Mouse (Mus musculus) embryonic facial prominence, embryonic 15.5 days (tissue): Measurements from ENCODE around the gene Cyp2t4. TPM values are rescaled to one million over a fixed set of nuclear protein-coding genes. Genes with fewer than 3 reads are reported as not detected.

Experiments
- ATAC-seq: fragments of 200-750 bp; cut with Nextera tagmentation; 2 replicates; pipeline ENCODE4 v1.8.0; 2017; ENCODE audit warnings: low read depth, moderate TSS enrichment; ENCODE audit not compliant: insufficient number of reproducible peaks, low FRiP score, low TSS enrichment
- H3K27ac ChIP-seq: fragments of 300-500 bp; sonication (generic); replicated peaks from 2 replicates; pipeline ENCODE4 v1.5.1; 2015; ENCODE audit warnings: mild to moderate bottlenecking, inconsistent platforms
- H3K27me3 ChIP-seq: fragments of 300-500 bp; sonication (generic); 2 replicates; pipeline ENCODE4 v1.6.1; 2015; ENCODE audit warnings: inconsistent platforms
- H3K36me3 ChIP-seq: fragments of 300-500 bp; sonication (generic); 2 replicates; pipeline ENCODE4 v1.6.1; 2015; ENCODE audit warnings: mild to moderate bottlenecking, inconsistent platforms
- H3K4me1 ChIP-seq: fragments of 300-500 bp; sonication (generic); 2 replicates; pipeline ENCODE4 v1.6.1; 2015; ENCODE audit warnings: inconsistent platforms
- H3K4me2 ChIP-seq: fragments of 300-500 bp; sonication (generic); replicated peaks from 2 replicates; pipeline ENCODE4 v1.6.1; 2015; ENCODE audit warnings: mild to moderate bottlenecking, inconsistent platforms
- H3K4me3 ChIP-seq: fragments of 300-500 bp; sonication (generic); replicated peaks from 2 replicates; pipeline ENCODE4 v1.5.1; 2015; ENCODE audit warnings: mild to moderate bottlenecking, inconsistent platforms
- H3K9ac ChIP-seq: fragments of 300-500 bp; sonication (generic); 2 replicates; pipeline ENCODE4 v1.6.1; 2015; ENCODE audit warnings: inconsistent platforms
- H3K9me3 ChIP-seq: fragments of 300-500 bp; sonication (generic); replicated peaks from 2 replicates; pipeline ENCODE4 v1.6.1; 2016; ENCODE audit warnings: inconsistent platforms
- WGBS: fragments of 180-500 bp; shearing (Covaris S2); methylation state at CpG from one replicate; pipeline ENCODE4 v1.1.7; 2015; 5-methylcytosine and 5-hydroxymethylcytosine counted together
- polyA plus RNA-seq: library from polyadenylated mRNA; unstranded; fragments of >200 nt; fragmentation: Nextera tagmentation; extraction: Ambion mirVana; gene quantifications from 2 replicates; pipeline ENCODE4 v1.2.1, GENCODE M21; 2015

Gene Cyp2t4
- polyA plus RNA-seq, 1 experiment from 2014 or later, result 2.1 TPM

DNA sequence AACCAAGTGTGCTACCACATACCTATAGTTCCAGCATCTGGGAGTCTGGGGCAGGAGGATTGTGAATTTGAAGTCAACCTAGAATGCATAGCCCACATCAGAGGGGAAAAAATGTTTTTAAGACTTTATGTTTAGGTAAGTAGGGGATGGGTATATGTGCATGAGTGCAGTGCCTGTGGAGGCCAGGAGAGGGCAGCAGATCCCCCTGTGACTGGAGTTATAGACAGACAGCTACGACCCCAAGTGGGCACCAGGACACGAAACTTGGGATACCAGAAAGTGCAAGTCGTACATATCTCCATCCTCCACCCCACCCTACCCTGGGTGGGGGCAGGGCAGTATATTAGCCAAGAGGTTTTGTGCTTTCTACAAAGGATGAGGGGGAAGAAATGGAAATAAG, 31.4 kb downstream of the Cyp2t4 start:
- H3K27me3 ChIP-seq, result no peaks in the 10 kb centered on the region
- no peak overlapping the region for H3K4me3 ChIP-seq
- no peak for ATAC-seq
- H3K36me3 ChIP-seq, result peaks cover 65% of the 10 kb centered on the region
- no peak overlapping the region for H3K9ac ChIP-seq
- no peaks in the 10 kb centered on the region for H3K9me3 ChIP-seq
- 64% methylated on average over 3 of the region's 3 CpGs for WGBS
- no peak overlapping the region for H3K27ac ChIP-seq
- no peaks in the 10 kb centered on the region for H3K4me1 ChIP-seq
- H3K4me2 ChIP-seq, result no peak overlapping the region

DNA sequence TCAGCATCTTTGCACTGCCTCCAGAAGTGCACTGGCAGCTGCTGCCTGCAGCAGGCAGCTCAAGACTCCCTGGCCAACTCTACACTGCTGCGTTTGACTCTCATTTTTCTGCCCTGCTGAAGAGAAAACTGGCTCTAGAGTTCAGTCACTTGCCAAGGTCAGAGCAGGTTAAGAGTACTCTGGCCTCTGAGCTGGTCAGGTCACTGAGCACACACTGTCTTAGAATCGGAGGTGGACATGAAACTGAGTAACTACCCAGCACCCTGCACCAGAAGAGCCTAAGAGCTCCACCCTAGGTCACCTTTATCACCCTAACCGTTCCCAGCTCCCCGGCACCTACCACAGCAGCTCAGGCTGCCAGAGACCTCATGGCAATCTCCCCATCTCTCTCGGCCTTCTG, 32.5 kb downstream of the Cyp2t4 start:
- H3K27me3 ChIP-seq, result no peaks in the 10 kb centered on the region
- H3K4me1 ChIP-seq, result no peaks in the 10 kb centered on the region
- no peak overlapping the region for H3K9ac ChIP-seq
- no peak overlapping the region for H3K27ac ChIP-seq
- H3K36me3 ChIP-seq, result peaks cover 76% of the 10 kb centered on the region
- H3K4me2 ChIP-seq, result no peak overlapping the region
- H3K4me3 ChIP-seq, result no peak overlapping the region
- 90% methylated on average over 5 of the region's 5 CpGs for WGBS
- ATAC-seq, result no peak
- H3K9me3 ChIP-seq, result no peaks in the 10 kb centered on the region

DNA sequence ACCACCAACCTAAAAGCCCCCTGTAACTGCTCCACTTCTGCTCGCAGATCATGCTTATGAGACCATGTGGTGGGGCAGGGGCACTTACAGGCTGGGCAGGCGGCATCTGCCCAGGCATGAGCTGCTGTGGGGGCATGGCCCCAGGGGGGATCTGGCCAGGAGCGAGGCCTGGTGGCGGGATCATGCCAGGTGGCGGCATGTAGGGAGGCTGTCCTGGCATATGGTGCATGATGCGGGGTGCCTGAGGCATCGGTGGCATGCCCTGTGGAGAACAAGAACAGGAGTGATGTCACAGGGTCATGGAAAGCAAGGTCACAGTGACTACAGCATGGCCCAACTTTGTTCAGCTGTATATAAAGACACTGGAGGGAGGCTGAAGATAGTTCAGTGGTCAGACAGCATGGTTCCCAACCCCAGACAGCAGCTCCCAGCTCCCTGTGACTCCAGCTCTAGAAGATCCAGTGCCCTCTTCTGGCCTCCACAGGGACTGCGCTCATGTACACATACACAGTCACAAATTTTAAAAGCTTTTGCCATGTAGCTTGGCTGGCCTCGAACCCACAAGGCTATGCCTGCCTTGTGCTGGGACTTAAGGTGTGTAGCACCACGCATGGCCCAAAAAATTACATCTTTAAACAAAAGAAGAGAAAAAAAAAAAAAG, 35.9 kb downstream of the Cyp2t4 start:
- 95% methylated on average over 10 of the region's 10 CpGs for WGBS
- no peak overlapping the region for H3K9ac ChIP-seq
- peaks cover 6% of the 10 kb centered on the region for H3K4me1 ChIP-seq
- no peak overlapping the region for H3K27ac ChIP-seq
- no peak overlapping the region for H3K4me3 ChIP-seq
- H3K27me3 ChIP-seq, result no peaks in the 10 kb centered on the region
- H3K9me3 ChIP-seq, result no peaks in the 10 kb centered on the region
- ATAC-seq, result no peak
- H3K4me2 ChIP-seq, result no peak overlapping the region
- peaks cover 95% of the 10 kb centered on the region for H3K36me3 ChIP-seq

DNA sequence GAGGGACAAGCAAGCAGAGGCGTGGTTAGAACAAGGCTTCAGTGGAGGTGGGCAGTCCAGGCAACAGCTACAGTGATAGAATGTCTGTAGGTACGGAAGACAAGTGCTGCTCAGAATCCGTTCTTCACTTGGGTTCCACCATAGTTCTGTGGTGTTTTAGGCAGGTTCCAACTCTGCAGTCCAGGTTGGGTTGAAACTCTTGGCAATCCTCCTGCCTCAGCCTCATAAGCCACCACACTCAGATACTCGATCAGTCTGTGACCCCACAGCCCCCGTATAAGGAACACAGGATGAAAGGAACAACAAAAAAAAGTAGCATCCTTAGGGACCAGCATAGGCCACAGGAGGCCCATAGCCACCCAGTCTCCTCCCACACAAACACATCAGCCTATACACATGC, 38.9 kb downstream of the Cyp2t4 start:
- Histone ChIP-seq H3K27ac (no peak overlapping the region), H3K27me3 (no peaks in the 10 kb centered on the region), H3K9ac (no peak overlapping the region), H3K4me1 (peaks cover 18% of the 10 kb centered on the region), H3K36me3 (peaks cover 67% of the 10 kb centered on the region), H3K9me3 (no peaks in the 10 kb centered on the region), H3K4me3 (no peak overlapping the region), H3K4me2 (no peak overlapping the region)
- WGBS, result 94% methylated on average over 5 of the region's 5 CpGs
- no peak for ATAC-seq

DNA sequence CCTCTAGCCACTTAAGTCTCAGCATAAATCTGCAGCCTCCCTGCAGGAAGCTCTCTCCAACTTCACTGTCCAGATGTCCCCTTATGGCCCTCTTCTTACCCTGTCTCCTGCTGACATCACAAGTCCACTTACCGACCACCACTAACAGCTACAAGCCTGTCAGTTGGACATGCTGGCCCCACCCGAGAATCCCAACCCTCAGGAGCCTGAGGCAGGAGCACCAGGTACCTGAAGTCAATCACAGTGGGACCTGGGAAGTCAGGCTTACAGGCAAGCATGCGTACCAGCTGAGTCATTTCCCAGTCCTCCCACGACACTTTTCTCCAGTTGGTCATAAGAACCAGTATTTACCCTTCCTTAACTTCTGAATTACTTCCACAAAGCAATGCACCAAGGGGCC, 40.2 kb downstream of the Cyp2t4 start:
- Histone ChIP-seq H3K9me3 (no peaks in the 10 kb centered on the region), H3K4me1 (peaks cover 18% of the 10 kb centered on the region), H3K36me3 (peaks cover 60% of the 10 kb centered on the region), H3K4me3 (no peak overlapping the region), H3K27me3 (no peaks in the 10 kb centered on the region), H3K4me2 (no peak overlapping the region), H3K9ac (no peak overlapping the region), H3K27ac (no peak overlapping the region)
- ATAC-seq, result no peak
- 85% methylated on average over 4 of the region's 4 CpGs for WGBS

DNA sequence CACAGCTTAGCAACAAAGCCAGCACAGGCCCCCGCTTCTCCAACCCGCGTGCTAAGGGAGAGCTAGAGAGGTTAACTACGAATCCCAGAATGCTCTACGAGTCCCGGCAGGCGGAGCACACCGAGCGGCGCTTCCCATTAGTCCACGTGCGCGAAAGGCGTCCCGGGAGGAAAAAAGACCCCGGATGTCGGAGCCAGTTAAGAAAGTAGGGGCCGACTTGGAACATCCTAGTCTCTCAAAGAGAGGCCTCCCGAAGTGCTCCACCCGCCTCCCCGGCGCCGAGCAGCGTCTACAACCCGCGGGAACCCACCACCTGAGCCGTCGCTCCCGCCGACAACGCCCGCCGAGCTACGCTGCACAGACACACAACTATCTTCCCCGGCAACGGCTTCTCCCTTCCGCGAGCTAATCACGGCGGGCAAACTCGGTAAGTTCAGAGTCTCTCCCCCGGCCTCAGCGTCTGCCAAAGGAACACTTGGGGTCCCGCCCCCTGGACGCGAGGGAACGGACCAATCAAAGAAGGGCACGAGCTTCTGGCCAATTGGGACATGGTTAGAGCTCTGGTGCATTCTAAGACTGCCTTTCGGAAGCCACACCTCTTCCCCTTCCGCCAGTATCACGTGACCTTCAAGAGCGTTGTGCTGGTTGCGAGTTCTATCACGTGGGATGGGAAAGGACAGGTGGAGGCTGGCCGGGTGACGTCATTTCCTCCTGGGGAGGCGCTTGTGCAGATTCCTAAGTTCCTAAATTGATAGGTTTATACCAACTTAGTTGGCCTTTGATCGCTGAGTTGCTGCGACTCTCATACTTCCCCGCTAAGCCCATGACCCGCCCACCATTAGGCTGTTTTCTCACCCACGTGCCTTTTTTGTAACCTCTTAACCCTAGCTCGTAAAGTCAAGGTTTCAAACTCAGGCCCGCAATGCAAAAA, 42.4 kb downstream of the Cyp2t4 start, which contains the start of the genes BC024978 and Snrpa:
TSS of gene BC024978 (plus strand) at position 101 of the 931 bp plus-strand sequence.
TSS of gene Snrpa (minus strand) at position 591 of the 931 bp plus-strand sequence.
- H3K27ac ChIP-seq, result peak within 1 kb of the TSS; percentile 100
- peak; percentile 99 for ATAC-seq
- peaks cover 41% of the 10 kb centered on the region for H3K36me3 ChIP-seq
- no peaks in the 10 kb centered on the region for H3K9me3 ChIP-seq
- WGBS, result under 1% methylated on average over 64 of the region's 64 CpGs
- peak within 1 kb of the TSS; percentile 97 for H3K9ac ChIP-seq
- peak within 1 kb of the TSS; percentile 91 for H3K4me3 ChIP-seq
- peaks cover 18% of the 10 kb centered on the region for H3K4me1 ChIP-seq
- peak within 1 kb of the TSS; percentile 78 for H3K4me2 ChIP-seq
- no peaks in the 10 kb centered on the region for H3K27me3 ChIP-seq

DNA sequence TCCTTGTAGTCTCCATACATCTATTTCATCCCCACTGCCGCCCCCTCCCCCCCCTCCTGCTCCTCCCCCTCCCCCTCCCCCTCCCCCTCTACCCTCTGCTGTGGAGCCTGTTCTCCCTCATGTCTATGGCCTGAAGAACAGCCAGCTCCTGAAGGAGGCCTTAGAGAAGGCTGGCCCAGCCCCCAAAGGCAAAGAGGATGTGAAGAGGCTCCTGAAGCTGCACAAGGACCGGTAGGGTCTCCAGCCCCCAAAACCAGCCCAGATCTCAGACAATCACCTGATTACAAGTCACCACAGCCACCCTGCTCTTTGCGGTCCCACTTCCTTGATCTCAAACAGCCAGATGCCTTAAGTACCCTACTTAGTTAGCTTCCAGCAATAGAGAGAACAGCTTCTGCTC, 43.6 kb downstream of the Cyp2t4 start:
- H3K4me1 ChIP-seq, result peaks cover 18% of the 10 kb centered on the region
- 86% methylated on average over 3 of the region's 3 CpGs for WGBS
- peaks cover 36% of the 10 kb centered on the region for H3K36me3 ChIP-seq
- H3K9me3 ChIP-seq, result no peaks in the 10 kb centered on the region
- no peaks in the 10 kb centered on the region for H3K27me3 ChIP-seq
- ATAC-seq, result no peak
- H3K9ac ChIP-seq, result no peak overlapping the region
- no peak overlapping the region for H3K4me3 ChIP-seq
- H3K4me2 ChIP-seq, result no peak overlapping the region
- H3K27ac ChIP-seq, result no peak overlapping the region

DNA sequence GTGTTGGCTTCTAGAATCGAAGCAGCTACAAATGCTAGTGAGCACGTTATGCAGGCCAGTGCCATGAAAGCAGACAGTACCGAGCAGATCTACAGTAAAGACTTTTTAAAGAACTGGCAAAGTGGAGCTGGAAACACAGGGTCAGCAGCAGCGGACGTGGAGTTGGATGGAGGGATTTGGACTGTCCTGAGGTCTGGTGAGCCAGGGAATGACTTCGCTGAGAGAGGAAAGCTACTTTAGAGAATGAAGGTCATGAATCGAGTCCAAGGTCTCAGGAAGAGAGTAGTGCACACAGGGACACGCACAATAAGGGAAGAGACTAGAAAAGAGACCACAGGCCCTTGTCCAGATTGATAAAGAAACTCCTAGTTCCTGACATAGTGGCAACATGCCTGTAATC, 44.1 kb downstream of the Cyp2t4 start:
- 91% methylated on average over 8 of the region's 8 CpGs for WGBS

DNA sequence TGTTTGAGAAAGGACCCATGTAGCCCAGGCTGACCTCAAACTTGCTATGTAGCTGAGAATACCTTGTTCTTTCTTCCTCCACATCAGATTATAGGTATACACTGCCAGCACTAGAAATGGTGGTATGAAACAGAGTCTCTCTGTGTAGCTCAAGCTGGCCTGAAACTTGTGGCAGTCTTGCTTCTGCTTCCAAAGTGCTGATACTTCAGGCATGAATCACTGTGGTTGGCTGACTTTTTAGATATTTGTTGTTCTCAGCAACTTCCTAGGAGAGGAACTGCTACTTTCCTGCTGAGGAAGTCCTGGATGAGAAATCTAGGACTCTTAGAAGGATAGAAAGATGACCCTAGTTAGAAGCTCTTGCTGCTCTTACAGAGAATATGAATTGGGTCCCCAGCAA, 44.8 kb downstream of the Cyp2t4 start:
- H3K27me3 ChIP-seq, result no peaks in the 10 kb centered on the region
- no peak overlapping the region for H3K4me3 ChIP-seq
- H3K9me3 ChIP-seq, result no peaks in the 10 kb centered on the region
- no peak overlapping the region for H3K4me2 ChIP-seq
- ATAC-seq, result no peak
- H3K27ac ChIP-seq, result no peak overlapping the region
- H3K9ac ChIP-seq, result no peak overlapping the region
- H3K36me3 ChIP-seq, result peaks cover 33% of the 10 kb centered on the region
- peaks cover 18% of the 10 kb centered on the region for H3K4me1 ChIP-seq

More for the DNA sequence above, 44.1 kb downstream of the Cyp2t4 start:
- Histone ChIP-seq H3K4me2 (no peak overlapping the region), H3K9ac (no peak overlapping the region), H3K27ac (no peak overlapping the region), H3K36me3 (peaks cover 33% of the 10 kb centered on the region), H3K4me3 (no peak overlapping the region), H3K9me3 (no peaks in the 10 kb centered on the region), H3K4me1 (peaks cover 18% of the 10 kb centered on the region), H3K27me3 (no peaks in the 10 kb centered on the region)
- no peak for ATAC-seq

DNA sequence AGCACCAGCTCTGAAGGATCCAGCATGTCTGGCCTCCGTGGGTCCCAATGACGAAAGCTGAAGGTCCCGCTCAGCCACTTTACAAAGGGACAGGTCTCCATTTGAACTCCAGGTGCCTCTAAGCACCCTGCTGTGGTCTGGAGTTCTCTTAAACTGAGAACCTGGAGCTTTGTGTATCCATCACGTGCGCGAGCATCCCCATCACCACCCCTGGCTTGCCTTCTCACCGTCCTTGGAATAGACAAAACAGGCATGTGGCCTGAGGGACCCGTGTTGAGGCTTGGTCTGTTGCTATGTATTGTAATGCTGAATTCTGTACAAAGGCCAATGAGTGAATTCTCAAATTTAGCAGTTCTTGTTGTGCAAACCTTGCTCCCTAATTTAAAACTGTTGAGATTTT, 45.3 kb downstream of the Cyp2t4 start:
- no peak overlapping the region for H3K4me2 ChIP-seq
- ATAC-seq, result no peak
- no peak overlapping the region for H3K27ac ChIP-seq
- H3K4me1 ChIP-seq, result peaks cover 17% of the 10 kb centered on the region
- H3K27me3 ChIP-seq, result no peaks in the 10 kb centered on the region
- peaks cover 33% of the 10 kb centered on the region for H3K36me3 ChIP-seq
- WGBS, result 94% methylated on average over 8 of the region's 8 CpGs
- no peak overlapping the region for H3K4me3 ChIP-seq
- H3K9ac ChIP-seq, result no peak overlapping the region
- H3K9me3 ChIP-seq, result no peaks in the 10 kb centered on the region

DNA sequence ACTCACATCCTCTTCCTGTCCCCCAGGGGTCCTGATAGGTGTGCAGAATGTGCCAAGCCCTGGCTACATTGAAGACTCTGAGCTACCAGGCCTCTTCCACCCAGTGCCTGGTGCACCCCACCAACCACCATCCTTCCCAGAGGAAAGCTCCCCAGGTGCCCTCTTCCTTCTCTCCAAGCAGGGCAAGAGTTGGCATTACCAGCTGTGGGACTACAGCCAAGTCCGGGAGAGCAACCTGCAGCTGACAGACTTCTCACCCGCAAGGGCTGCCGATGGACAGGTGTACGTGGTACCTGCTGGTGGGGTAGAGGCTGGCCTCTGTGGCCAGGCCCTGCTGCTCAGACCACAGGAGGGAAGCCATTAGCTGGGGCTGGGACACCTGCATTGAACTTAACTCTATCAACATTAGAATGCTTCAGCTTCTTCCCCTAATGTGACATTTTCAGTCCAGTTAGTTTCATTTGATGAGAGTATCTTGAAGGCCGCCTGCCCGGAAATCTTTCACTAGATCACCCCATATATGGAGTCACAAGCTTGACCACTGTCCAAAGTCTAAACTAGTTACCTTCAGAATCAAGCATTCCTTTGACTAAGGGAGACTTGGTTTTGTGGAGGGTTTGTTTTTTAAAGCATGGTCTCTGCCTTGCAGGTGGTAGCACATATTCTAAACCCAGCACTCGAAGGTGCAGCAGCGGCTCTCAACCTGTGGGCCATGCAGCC, 50.4 kb downstream of the Cyp2t4 start:
- no peaks in the 10 kb centered on the region for H3K27me3 ChIP-seq
- WGBS, result 92% methylated on average over 8 of the region's 8 CpGs

More for the DNA sequence above, 50.4 kb downstream of the Cyp2t4 start:
- H3K4me1 ChIP-seq, result no peaks in the 10 kb centered on the region
- no peak overlapping the region for H3K4me3 ChIP-seq
- H3K9ac ChIP-seq, result no peak overlapping the region
- peaks cover 58% of the 10 kb centered on the region for H3K36me3 ChIP-seq
- no peak; the same call in 1 of the 2 replicates for ATAC-seq
- H3K4me2 ChIP-seq, result no peak overlapping the region
- H3K27ac ChIP-seq, result no peak overlapping the region
- no peaks in the 10 kb centered on the region for H3K9me3 ChIP-seq
